Mouse (Mus musculus): Measurements from ENCODE around the gene Acer2.

Gene Acer2

DNA sequence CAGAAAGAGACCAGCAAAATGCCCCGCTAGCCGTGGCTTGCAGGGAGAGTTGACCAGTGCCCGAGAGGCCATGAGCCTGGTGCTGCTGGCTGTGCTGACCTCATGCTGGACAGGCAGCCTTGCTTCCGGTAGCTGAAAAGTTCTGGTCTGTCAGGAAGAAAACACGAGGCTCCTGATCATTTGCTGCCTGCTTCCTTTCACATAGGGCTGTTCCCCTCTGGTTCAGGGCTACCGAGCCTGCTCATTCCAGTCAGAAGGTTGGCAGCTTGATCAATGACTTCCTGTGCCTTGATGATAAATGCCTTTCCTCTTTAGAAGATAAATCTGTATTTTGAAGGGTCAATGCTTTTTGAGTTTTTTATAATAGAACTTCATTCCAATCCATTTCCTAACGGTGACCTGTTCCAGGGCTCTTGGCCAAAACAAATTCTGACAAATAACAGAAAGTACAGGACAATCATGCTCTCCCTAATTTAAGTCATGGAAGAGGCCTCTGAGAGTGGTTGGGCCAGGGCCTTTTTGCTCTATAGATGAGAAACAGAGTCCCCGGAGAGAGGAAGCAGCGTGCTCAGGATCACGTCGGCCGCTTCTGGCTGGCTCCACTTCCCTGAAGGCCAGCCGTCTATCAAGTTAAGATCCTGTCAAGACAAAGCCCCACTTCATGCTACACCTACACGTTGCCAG is 24.7 kb downstream of the Acer2 start:
- TF ChIP-seq POU5F1 (IDR thresholded peaks at IDR 0.05; ENCODE audit: borderline replicate concordance, low read length), result no peak
- TF ChIP-seq CTCF (conservative IDR thresholded peaks at IDR 0.05; ENCODE audit: low read length), result no peak
- TF ChIP-seq NANOG (IDR thresholded peaks at IDR 0.05; ENCODE audit: borderline replicate concordance, low read length), result no peak
- Histone ChIP-seq H3K9me3 (ENCODE audit: low read length) (no peaks in the 10 kb centered on the region), H3K36me3 (ENCODE audit: insufficient read depth, low read length) (no peaks in the 10 kb centered on the region), H3K27me3 (ENCODE audit: insufficient read depth, low read length) (no peaks in the 10 kb centered on the region), H3K4me1 (replicated peaks; ENCODE audit: low read depth, low read length) (peaks cover 9% of the 10 kb centered on the region), H3K4me3 (replicated peaks; ENCODE audit: low read length) (no peak overlapping the region)

DNA sequence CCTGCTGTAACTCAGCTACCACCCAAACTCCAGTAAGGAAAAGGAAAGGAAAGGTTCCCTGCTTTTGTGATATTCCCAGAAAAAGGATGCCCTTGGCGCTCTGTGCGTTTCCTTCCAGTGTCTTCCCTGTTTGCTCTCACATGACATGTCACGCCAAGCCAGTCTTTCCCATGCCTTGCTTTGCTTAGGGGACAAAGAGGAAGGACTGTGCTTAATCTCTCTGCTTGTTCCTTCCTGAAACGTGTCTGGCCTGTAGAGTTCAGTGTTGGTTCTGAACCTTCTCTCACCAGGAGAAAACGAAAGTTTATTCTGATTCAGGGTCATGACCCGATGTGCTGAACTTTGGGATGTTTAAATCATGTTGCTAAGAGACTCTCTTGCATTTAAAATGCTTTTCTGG is 28.2 kb downstream of the Acer2 start:
- H3K27me3 ChIP-seq (ENCODE audit: insufficient read depth, low read length), result no peaks in the 10 kb centered on the region
- no peak for TF ChIP-seq NANOG (IDR thresholded peaks at IDR 0.05; ENCODE audit: borderline replicate concordance, low read length)
- TF ChIP-seq POU5F1 (IDR thresholded peaks at IDR 0.05; ENCODE audit: borderline replicate concordance, low read length), result no peak
- no peak for TF ChIP-seq CTCF (conservative IDR thresholded peaks at IDR 0.05; ENCODE audit: low read length)
- H3K9me3 ChIP-seq (ENCODE audit: low read length), result no peaks in the 10 kb centered on the region
- H3K36me3 ChIP-seq (ENCODE audit: insufficient read depth, low read length), result no peaks in the 10 kb centered on the region
- H3K4me1 ChIP-seq (replicated peaks; ENCODE audit: low read depth, low read length), result peaks cover 18% of the 10 kb centered on the region
- no peak overlapping the region for H3K4me3 ChIP-seq (replicated peaks; ENCODE audit: low read length)

DNA sequence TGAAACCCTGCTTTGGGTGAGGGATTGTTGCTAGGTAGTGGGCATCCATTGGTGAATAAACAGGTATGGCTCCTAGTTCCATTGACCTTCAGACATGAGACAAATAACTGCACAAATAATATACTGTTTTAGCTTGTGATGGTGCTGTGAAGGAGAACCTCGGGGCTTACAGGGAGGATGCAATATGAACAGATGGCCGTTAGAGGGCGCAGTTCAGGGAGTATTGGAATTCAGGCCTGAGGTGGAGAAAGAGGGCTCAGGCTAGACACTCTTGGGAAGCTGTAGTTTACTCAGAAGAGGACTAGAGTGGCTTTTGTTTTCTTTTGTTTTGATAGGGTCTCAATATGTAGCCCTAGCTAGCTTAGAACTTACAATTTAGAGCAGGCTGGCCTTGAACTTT is 30.8 kb downstream of the Acer2 start:
- TF ChIP-seq POU5F1 (IDR thresholded peaks at IDR 0.05; ENCODE audit: borderline replicate concordance, low read length) (no peak), NANOG (IDR thresholded peaks at IDR 0.05; ENCODE audit: borderline replicate concordance, low read length) (no peak), CTCF (conservative IDR thresholded peaks at IDR 0.05; ENCODE audit: low read length) (peak; percentile 90)
- H3K36me3 ChIP-seq (ENCODE audit: insufficient read depth, low read length), result no peaks in the 10 kb centered on the region
- peaks cover 18% of the 10 kb centered on the region for H3K4me1 ChIP-seq (replicated peaks; ENCODE audit: low read depth, low read length)
- H3K4me3 ChIP-seq (replicated peaks; ENCODE audit: low read length), result no peak overlapping the region
- H3K9me3 ChIP-seq (ENCODE audit: low read length), result peaks cover 11% of the 10 kb centered on the region
- no peaks in the 10 kb centered on the region for H3K27me3 ChIP-seq (ENCODE audit: insufficient read depth, low read length)

DNA sequence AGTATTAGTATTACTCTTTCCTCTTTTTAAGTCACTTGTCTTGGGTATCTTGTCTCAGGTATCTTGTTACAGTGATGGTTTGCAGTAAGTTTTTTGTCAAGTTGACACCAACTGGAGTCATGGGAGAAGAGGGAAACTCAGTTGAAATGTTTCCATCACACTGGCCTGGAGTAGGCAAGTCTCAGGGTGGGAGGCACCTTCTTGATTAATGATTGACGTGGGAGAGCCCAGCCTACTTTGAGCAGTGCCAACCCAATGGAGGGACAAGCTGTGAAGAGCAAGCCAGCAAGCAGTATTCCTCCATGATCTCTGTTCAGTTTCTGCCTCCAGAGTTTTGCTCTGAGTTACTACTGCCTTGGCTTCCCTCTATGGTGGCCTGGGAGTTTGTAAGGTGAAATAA is 31.7 kb downstream of the Acer2 start:
- TF ChIP-seq NANOG (IDR thresholded peaks at IDR 0.05; ENCODE audit: borderline replicate concordance, low read length), result no peak
- TF ChIP-seq CTCF (conservative IDR thresholded peaks at IDR 0.05; ENCODE audit: low read length), result no peak
- TF ChIP-seq POU5F1 (IDR thresholded peaks at IDR 0.05; ENCODE audit: borderline replicate concordance, low read length), result no peak
- Histone ChIP-seq H3K27me3 (ENCODE audit: insufficient read depth, low read length) (no peaks in the 10 kb centered on the region), H3K4me1 (replicated peaks; ENCODE audit: low read depth, low read length) (peaks cover 20% of the 10 kb centered on the region), H3K36me3 (ENCODE audit: insufficient read depth, low read length) (no peaks in the 10 kb centered on the region), H3K9me3 (ENCODE audit: low read length) (peaks cover 12% of the 10 kb centered on the region), H3K4me3 (replicated peaks; ENCODE audit: low read length) (no peak overlapping the region)

DNA sequence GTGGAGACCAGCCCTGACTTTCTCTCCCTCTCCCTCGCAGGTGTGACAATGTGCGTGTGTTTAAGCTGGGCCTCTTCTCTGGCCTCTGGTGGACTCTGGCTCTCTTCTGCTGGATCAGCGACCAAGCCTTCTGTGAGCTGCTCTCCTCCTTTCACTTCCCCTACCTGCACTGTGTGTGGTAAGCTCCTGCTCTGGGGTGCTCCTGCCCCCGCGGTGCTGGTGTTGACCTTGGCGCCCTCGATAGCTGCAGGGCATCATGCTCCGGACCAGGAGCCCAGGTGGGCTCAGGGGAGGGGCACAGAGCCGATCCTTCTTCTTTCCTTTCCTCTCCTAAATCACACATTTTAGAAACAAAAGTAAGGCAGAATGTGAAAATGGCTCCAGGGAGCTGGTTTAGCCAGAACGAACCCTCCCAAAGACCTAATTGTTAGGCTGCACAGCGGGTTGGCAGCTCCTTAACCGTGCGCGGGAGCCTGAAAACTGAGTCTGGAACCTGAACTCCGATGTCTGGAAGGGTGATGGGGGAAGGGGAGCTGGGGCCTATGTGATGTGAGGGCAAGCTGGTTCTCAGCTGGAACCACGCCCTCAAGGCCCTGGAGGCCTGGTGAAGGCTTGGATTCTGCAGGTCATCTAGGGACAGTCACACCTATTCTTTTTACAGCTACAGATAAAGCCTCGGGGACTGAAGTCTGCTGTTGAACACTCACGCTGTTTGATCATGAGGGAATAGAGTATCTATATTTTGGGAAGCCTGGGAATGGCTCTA is 37.6 kb downstream of the Acer2 start:
- Histone ChIP-seq H3K4me1 (replicated peaks; ENCODE audit: low read depth, low read length) (peaks cover 32% of the 10 kb centered on the region), H3K4me3 (replicated peaks; ENCODE audit: low read length) (peak overlapping the region; percentile 68), H3K9me3 (ENCODE audit: low read length) (peaks cover 12% of the 10 kb centered on the region), H3K36me3 (ENCODE audit: insufficient read depth, low read length) (no peaks in the 10 kb centered on the region), H3K27me3 (ENCODE audit: insufficient read depth, low read length) (no peaks in the 10 kb centered on the region)
- TF ChIP-seq NANOG (IDR thresholded peaks at IDR 0.05; ENCODE audit: borderline replicate concordance, low read length) (no peak), POU5F1 (IDR thresholded peaks at IDR 0.05; ENCODE audit: borderline replicate concordance, low read length) (no peak)

DNA sequence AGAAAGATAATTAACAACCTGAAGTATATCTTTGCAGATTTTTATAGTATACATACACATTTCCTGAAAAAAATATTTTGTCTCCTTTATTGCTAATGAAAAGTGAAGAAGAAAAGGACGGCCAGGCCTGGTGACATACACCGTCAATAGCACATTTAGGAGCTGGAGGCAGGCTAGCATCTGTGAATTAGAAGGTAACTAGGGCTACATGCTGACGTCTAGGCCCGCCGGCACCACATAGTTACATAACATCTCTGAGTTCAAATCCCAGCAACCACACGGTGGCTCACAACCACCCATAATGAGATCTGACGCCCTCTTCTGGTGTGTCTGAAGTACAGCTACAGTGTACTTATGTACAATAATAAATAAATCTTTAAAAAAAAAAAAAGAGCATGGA is 38.6 kb downstream of the Acer2 start:
- peaks cover 12% of the 10 kb centered on the region for H3K9me3 ChIP-seq (ENCODE audit: low read length)
- peaks cover 32% of the 10 kb centered on the region for H3K4me1 ChIP-seq (replicated peaks; ENCODE audit: low read depth, low read length)
- H3K27me3 ChIP-seq (ENCODE audit: insufficient read depth, low read length), result no peaks in the 10 kb centered on the region
- no peaks in the 10 kb centered on the region for H3K36me3 ChIP-seq (ENCODE audit: insufficient read depth, low read length)
- TF ChIP-seq NANOG (IDR thresholded peaks at IDR 0.05; ENCODE audit: borderline replicate concordance, low read length) (no peak), CTCF (conservative IDR thresholded peaks at IDR 0.05; ENCODE audit: low read length) (0 out of 2 replicates have a peak, but pooled peaks have one; percentile 6)
- H3K4me3 ChIP-seq (replicated peaks; ENCODE audit: low read length), result no peak overlapping the region

DNA sequence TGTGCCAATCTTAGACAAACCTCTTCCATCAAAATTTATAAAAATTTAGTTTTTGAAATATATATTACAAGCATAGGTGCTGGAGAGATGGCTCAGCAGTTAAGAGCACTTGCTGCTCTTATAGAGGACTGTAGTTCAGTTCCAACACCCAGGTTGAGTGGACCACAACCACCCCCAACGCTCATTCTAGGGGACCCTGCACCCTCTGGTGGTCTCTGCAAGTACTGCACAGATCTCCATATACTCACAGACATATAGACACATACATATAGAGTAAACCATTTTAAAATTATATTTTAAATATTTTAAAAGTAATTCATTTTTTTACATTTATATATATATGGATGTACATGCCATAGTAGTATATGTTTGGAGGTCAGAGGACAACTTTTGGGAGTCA is 41.9 kb downstream of the Acer2 start:
- H3K4me3 ChIP-seq (replicated peaks; ENCODE audit: low read length), result no peak overlapping the region
- TF ChIP-seq CTCF (conservative IDR thresholded peaks at IDR 0.05; ENCODE audit: low read length), result peak; percentile 86
- no peak for TF ChIP-seq NANOG (IDR thresholded peaks at IDR 0.05; ENCODE audit: borderline replicate concordance, low read length)
- no peaks in the 10 kb centered on the region for H3K27me3 ChIP-seq (ENCODE audit: insufficient read depth, low read length)
- peaks cover 28% of the 10 kb centered on the region for H3K4me1 ChIP-seq (replicated peaks; ENCODE audit: low read depth, low read length)
- no peaks in the 10 kb centered on the region for H3K9me3 ChIP-seq (ENCODE audit: low read length)
- no peaks in the 10 kb centered on the region for H3K36me3 ChIP-seq (ENCODE audit: insufficient read depth, low read length)

DNA sequence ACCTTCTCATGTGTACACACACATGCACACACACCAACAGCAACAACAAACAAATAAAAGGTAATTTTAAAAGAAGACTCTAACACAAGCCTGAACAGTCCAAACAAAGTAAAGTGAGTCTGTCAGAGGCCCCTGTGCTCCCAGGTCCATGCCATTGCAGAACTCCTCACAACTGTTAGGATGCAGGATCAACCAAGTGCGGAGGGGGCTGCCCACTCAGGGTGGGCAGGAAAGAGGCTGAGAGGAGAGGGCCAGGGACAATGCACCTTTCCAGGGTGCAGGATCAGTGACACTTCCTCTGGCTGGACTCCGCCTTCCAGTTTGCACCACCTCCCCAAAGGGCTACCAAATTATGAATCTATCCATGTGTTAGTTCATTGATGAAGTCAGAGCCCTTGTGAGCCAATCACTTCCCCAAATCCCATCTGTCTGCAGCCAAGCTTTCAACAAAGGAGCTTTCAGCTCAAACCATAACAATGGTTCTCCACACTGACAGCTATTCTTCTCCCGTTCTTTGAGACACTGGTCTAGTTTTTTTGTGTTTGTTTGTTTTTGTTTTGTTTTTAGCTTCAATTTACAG is 49.4 kb downstream of the Acer2 start:
- Histone ChIP-seq H3K4me3 (replicated peaks; ENCODE audit: low read length) (no peak overlapping the region), H3K36me3 (ENCODE audit: insufficient read depth, low read length) (no peaks in the 10 kb centered on the region), H3K4me1 (replicated peaks; ENCODE audit: low read depth, low read length) (no peaks in the 10 kb centered on the region), H3K9me3 (ENCODE audit: low read length) (no peaks in the 10 kb centered on the region), H3K27me3 (ENCODE audit: insufficient read depth, low read length) (no peaks in the 10 kb centered on the region)
- TF ChIP-seq NANOG (IDR thresholded peaks at IDR 0.05; ENCODE audit: borderline replicate concordance, low read length), result no peak
- TF ChIP-seq POU5F1 (IDR thresholded peaks at IDR 0.05; ENCODE audit: borderline replicate concordance, low read length), result no peak
- TF ChIP-seq CTCF (conservative IDR thresholded peaks at IDR 0.05; ENCODE audit: low read length), result no peak
